Mouse (Mus musculus): ENCODE results near the gene Itga8. TPM values are rescaled to one million over a fixed set of nuclear protein-coding genes. Genes with fewer than 3 reads are reported as not detected.

Gene Itga8
- total RNA-seq, 2 experiments from 2014 or later, result 8.7 to 11.8 TPM

- DNase-seq (ENCODE audit: low spot score in 2 of 2), result no peak
Measured at GRCm38 (mm10) chr2:12198699-12199098, 103.0 kb downstream of the Itga8 start.

DNA sequence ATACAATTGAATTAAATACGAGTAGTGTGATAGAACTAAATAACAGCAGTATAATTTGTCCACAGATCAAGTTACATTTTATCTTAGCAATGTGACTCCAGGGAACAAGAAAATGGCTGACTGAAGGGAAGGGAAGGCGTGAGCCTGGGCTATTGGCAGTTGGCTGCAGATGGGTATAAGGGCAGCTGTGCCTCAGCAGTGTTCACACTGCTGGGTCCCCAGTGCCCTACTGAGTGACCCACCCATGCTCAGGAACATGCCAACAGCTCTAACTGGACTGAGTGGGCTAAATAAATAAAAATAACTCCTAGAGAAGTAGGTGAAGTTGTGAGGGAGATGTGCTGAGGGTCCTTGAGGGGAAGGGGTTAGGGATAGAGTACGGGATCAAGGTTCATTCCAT lies 103.5 kb downstream of the Itga8 start:
- DNase-seq (ENCODE audit: low spot score in 2 of 2), result no peak

DNA sequence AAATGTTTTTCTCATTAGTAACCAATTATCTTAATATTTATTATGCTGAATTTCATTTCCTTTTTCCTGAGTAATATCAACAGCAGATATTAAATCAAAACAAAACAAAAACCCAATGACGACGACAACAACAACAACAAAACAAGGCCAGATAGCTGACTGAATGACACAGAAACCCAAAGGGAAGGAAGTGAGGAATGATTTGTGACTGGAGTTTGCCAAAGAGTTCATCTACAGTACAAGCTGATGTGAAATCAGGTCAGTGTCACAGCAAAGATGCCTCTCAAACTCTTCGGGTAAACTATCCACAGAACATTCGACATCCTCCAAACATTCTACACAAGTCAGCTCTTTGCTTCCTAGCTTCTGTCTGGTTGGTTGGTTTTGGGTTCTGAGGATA lies 104.0 kb downstream of the Itga8 start:
- DNase-seq (ENCODE audit: low spot score in 2 of 2), result no peak

DNA sequence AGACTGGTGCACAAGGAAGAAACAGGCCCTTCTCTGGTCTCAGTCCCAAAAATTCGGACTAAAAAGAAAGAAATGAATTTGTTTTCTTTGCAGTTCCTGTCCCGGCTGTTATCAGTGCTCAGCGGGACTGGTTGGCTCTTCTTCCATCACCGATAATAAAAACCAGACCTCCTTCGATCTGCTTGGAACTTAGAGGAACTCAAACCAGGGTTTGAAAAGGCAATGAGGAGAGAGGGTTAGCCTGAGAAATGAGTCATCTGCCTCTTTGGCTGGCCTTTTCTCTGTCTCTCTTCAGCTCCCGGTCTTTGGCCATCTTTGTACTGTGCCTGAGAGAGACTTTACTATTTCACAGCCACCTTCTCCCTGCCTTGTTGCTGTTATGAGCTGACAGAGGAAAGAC lies 112.7 kb downstream of the Itga8 start:
- no peak for DNase-seq (ENCODE audit: low spot score in 2 of 2)

- peak; percentile 12 to 18 for DNase-seq (ENCODE audit: low spot score in 2 of 2)
Measured at GRCm38 (mm10) chr2:12187646-12188045, 114.1 kb downstream of the Itga8 start.

DNA sequence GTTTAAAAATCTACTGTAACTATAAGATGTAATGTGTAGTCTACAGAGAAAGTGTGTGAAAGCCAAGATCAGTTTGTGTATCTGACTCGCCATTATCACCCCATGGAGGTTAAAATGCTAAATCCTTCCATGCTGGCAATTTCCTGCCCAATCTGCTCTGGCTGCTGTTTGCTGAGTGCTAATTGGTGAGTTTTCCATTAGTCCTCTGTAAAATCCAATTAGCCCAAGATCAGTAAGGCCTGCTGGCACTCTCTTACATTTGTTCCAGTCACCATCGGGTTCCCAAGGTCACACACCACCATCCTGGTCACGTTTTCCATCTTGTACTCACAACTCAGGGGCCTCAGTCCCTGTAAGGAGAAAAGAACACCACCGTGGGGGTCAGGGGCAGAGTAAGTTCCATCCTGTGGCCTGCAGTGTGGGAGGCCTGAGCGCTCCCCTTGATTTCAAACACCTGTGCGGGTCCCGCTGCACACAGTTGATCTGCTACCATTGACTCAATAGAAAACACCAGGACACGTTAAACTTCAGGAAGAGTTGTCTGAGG lies 119.2 kb downstream of the Itga8 start:
- no peak for DNase-seq (ENCODE audit: low spot score in 2 of 2)

GRCm38 (mm10) chr2:12180635-12181034 lies 121.1 kb downstream of the Itga8 start:
- no peak for DNase-seq (ENCODE audit: low spot score in 2 of 2)

- no peak for DNase-seq (ENCODE audit: low spot score in 2 of 2)
Measured at GRCm38 (mm10) chr2:12174722-12175427, 126.8 kb downstream of the Itga8 start.

DNA sequence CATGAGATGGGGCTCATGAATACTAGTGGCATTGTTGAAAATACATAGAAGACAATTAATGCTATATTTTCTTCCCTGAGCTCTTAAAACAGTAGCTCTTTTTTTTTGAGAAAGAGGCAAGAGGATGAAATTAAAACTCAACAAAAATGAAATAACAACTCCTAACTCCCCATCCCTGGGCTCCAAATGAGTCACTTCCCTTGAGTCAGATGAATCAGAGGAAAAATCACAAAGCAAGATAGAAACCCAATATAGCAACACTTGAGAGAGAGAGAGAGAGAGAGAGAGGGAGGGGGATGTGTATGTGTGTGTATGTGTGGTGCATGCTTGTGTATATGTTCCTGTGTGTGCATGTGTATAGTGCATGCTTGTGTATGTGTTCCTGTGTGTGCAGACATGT lies 131.5 kb downstream of the Itga8 start:
- DNase-seq (ENCODE audit: low spot score in 2 of 2), result no peak

GRCm38 (mm10) chr2:12160486-12160885 lies 141.2 kb downstream of the Itga8 start:
- peak; percentile 47 to 55 for DNase-seq (ENCODE audit: low spot score in 2 of 2)

DNA sequence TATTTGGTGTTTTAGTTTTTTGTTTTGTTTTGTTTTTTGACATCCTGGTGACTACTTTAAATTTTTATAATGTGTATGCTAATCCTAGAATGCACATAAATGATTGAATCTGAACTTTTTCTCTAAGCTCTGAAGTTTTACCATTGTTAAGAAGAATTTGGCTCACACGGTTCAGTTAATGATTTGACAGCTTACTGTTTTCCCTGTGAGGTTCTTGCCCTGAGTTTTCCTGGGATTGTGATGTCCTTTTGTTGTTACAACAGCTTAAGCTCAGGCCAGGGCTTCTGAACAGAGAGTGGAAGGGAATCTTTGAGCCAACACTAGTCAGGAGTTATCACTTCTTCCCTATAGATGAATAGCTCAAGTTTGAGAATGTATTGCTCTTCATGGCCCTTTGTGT lies 144.7 kb downstream of the Itga8 start:
- no peak for DNase-seq (ENCODE audit: low spot score in 2 of 2)

- no peak for DNase-seq (ENCODE audit: low spot score in 2 of 2)
Measured at GRCm38 (mm10) chr2:12156401-12156800, 145.3 kb downstream of the Itga8 start.

GRCm38 (mm10) chr2:12154676-12155075 lies 147.0 kb downstream of the Itga8 start:
- no peak for DNase-seq (ENCODE audit: low spot score in 2 of 2)

- DNase-seq (ENCODE audit: low spot score in 2 of 2), result no peak
Measured at GRCm38 (mm10) chr2:12153551-12153950, 148.2 kb downstream of the Itga8 start.

- no peak for DNase-seq (ENCODE audit: low spot score in 2 of 2)
Measured at GRCm38 (mm10) chr2:12147902-12148301, 153.8 kb downstream of the Itga8 start.

DNA sequence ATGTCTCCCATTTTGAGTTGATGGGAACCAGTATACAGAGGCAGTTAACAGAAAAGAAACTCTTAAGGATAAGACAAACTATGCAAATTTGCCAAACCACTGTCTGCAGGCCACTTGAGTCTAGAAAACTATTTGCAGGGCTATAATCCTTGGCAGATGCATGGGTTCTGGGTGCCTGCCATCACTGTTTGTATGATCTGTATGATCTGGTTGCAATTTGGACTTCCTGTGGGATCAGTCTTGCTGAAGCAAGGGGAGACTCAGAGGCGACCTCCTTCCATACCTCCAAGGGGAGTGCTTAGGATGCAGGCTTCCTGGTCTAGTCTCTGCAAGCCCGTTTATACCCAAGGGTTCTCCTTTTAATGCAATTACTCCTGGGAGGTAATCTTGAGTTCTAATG lies 155.1 kb downstream of the Itga8 start:
- DNase-seq (ENCODE audit: low spot score in 2 of 2), result no peak

- DNase-seq (ENCODE audit: low spot score in 2 of 2), result no peak
Measured at GRCm38 (mm10) chr2:12138765-12139368, 162.9 kb downstream of the Itga8 start.

DNA sequence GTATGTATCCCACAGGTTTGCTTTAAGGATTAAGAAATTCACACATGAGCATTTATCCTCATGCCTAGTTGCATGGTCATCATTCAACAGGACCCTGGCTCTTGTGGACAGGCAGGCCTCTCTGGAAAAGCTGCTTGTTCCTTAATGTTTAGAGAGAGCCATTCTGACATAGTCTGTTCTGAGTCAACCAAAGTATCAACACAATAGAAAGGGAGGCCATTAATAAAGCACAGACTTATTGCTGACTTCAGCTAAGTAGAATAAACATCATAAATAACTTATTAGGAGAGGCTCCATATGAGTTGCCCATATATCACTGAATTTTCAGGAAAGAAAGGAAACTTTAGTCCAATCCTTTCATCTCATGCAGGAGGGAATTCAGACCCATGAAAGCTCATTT lies 175.1 kb downstream of the Itga8 start:
- no peak for DNase-seq (ENCODE audit: low spot score in 2 of 2)

DNA sequence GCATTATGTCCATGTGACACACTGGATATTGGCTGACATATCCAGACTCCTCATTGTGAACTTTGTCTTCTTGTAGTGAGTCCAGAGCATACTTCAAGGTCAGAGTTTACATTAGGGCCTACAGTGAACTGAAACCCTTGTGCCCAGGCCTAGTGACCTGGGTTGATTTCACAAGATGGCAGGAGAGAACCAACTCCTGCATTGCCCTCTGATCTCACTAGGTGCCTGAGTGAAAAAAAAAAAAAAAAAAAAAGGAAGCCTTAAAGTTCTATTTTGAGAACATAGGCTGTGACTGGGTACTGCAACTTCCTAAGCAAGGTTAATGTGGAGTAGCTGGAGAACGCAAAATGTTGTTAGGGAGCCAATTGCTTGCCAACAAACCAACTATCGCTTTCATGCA lies 186.2 kb downstream of the Itga8 start:
- no peak for DNase-seq (ENCODE audit: low spot score in 2 of 2)

GRCm38 (mm10) chr2:12109306-12109705 lies 192.4 kb downstream of the Itga8 start:
- DNase-seq (ENCODE audit: low spot score in 2 of 2), result no peak

DNA sequence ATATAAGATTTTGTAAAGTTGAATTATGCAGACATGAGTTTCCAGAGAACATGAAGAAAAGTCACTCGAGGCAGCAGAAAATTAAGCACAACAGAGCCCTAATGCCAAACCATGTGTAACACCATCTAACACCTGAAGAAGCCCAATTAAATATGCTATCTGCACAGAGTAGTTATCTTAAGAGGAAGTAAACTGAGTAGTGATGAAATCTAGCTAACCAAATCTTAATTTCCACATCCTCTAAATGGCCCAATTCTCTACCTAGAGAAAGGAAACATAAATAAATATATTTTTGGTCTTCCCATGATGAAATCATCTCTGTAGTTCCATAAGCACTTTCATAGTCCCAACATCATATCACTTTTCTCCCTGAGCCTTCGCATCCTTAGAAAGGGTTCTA lies 193.4 kb downstream of the Itga8 start:
- DNase-seq (ENCODE audit: low spot score in 2 of 2), result no peak

GRCm38 (mm10) chr2:12107265-12107664 lies 194.5 kb downstream of the Itga8 start:
- DNase-seq (ENCODE audit: low spot score in 2 of 2), result no peak

- no peak for DNase-seq (ENCODE audit: low spot score in 2 of 2)
Measured at GRCm38 (mm10) chr2:12103183-12103582, 198.5 kb downstream of the Itga8 start.

Measured in left cerebral cortex, adult 18-20 months (tissue).